In genomic region chr8:85036718-85037365, GRCm38 (mm10) we compare ENCODE assay signal across 1 mouse cellular context.
TF ChIP-seq lines count a peak whose summit lies in the region.

Tnpo2 (plus strand) TSS chr8:85036915.

TF ChIP-seq in CH12.LX, 34 proteins besides CTCF, POLR2A, EP300 and RAD21 (continued from another document):
- TF ChIP-seq POLR2AphosphoS2 (IDR thresholded peaks at IDR 0.05; ENCODE audit: low read depth, low read length): no peak; the same call in 1 of the 2 replicates
- no peak for TF ChIP-seq ZC3H11A (IDR thresholded peaks at IDR 0.05; ENCODE audit: low read depth, low read length)
- peak; percentile 46; the same call in 1 of the 2 replicates for TF ChIP-seq CHD2 (IDR thresholded peaks at IDR 0.05; ENCODE audit: low read length)
- TF ChIP-seq ETS1 (conservative IDR thresholded peaks at IDR 0.05; ENCODE audit: low read depth, low read length): no peak
- peak; percentile 82 for TF ChIP-seq MXI1 (IDR thresholded peaks at IDR 0.05; ENCODE audit: low read depth, low read length)
- no peak for TF ChIP-seq SMC3 (IDR thresholded peaks at IDR 0.05; ENCODE audit: low read depth, low read length)
- no peak for TF ChIP-seq JUND (conservative IDR thresholded peaks at IDR 0.05; ENCODE audit: low read depth, low read length)
- peak; percentile 98 for TF ChIP-seq USF1 (IDR thresholded peaks at IDR 0.05; ENCODE audit: low read depth, low read length)
- TF ChIP-seq CHD1 (IDR thresholded peaks at IDR 0.05; ENCODE audit: low read depth, low read length): 0 out of 2 replicates have a peak, but pooled peaks have one; percentile 6
- peak; percentile 100 for TF ChIP-seq ZNF384 (IDR thresholded peaks at IDR 0.05; ENCODE audit: low read depth, low read length)
- peak; percentile 42; the same call in 1 of the 2 replicates for TF ChIP-seq MEF2A (IDR thresholded peaks at IDR 0.05; ENCODE audit: borderline replicate concordance, low read depth, low read length)
- peak; percentile 99 for TF ChIP-seq USF2 (conservative IDR thresholded peaks at IDR 0.05; ENCODE audit: low read depth, low read length)
